8 mouse cellular contexts compared by ENCODE assay signal in the genomic region with DNA sequence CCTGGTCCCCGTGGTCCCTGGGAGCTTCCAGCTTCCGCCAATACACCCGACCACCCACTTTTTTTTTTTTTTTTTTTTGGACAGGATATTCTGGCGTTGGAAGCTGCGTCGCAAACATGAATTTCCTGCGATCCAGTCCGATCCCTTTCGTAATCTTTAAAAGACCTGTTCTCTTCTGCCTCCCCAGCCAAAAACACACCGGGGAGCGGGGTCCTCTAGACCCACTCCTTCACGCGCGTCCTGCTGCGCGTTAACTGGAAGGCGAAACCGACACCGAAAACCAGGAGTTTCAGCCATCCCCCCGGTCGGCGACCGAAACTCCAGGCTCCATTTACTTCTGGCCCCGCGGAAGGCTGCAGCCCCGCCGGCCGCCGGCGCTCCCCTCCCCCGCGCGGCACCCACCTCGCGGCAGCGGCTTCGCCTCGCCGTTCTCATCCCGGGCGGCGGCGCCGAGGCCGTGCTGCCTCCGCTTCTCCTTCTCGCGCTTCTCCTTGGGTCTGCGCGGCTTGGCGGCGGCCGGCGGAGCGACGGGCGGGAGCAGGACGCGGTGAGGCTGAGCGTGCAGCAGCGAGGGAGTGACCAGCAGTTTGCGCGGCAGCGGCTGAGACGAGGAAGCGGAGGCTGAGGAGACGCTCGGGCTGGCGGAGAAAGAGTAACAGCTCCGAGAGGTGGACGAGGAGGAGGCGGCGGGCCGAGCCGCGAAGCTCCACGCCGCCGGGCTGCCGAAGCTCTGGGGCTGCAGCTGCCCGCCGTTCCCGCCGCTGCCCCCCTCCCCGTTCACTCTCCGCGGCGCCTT. TPM values are rescaled to one million over a fixed set of nuclear protein-coding genes. Genes with fewer than 3 reads are reported as not detected.
DNase-seq lines count a peak whose midpoint lies in the region; ATAC-seq and TF ChIP-seq lines count a peak whose summit lies in the region.

No protein-coding gene starts in this region.

- peak overlapping the region; percentile 82 for H3K4me2 ChIP-seq in intestine, embryonic 14.5 days (ENCODE audit: low read length)
- H3K4me2 ChIP-seq in midbrain, embryonic 16.5 days (ENCODE audit: low read length), result peak overlapping the region; percentile 74

- DNase-seq in kidney, adult 2 months, result peak; percentile 66
- DNase-seq in kidney, adult 11 months, result no peak
- DNase-seq in gastrocnemius, postnatal 25 days, result peak; percentile 36
- peak; percentile 85 for DNase-seq in intestine, embryonic 14.5 days (ENCODE audit: low spot score)
- DNase-seq in liver, adult 2 months (ENCODE audit: extremely low read depth, low read depth, low spot score), result peak; percentile 47
- peak; percentile 56 for DNase-seq in spleen, postnatal 36 days (ENCODE audit: low spot score in 2 of 2)

- H3K27me3 ChIP-seq in kidney, adult 2 months (replicated peaks; ENCODE audit: control insufficient read depth, insufficient read depth, low read length), result no peaks in the 10 kb centered on the region
- H3K27me3 ChIP-seq in intestine, embryonic 14.5 days (replicated peaks; ENCODE audit: control insufficient read depth, insufficient read depth, low read length), result no peaks in the 10 kb centered on the region
- no peaks in the 10 kb centered on the region for H3K27me3 ChIP-seq in liver, adult 2 months (ENCODE audit: control insufficient read depth, insufficient read depth, low read length)
- no peaks in the 10 kb centered on the region for H3K27me3 ChIP-seq in midbrain, embryonic 16.5 days (ENCODE audit: control insufficient read depth, insufficient read depth, low read depth, low read length)

- no peaks in the 10 kb centered on the region for H3K9me3 ChIP-seq in intestine, embryonic 14.5 days (ENCODE audit: control insufficient read depth, low read length)
- no peaks in the 10 kb centered on the region for H3K9me3 ChIP-seq in midbrain, embryonic 16.5 days (replicated peaks; ENCODE audit: control insufficient read depth, low read length, poor library complexity, severe bottlenecking)

- ATAC-seq in intestine, embryonic 14.5 days (replicated peaks; ENCODE audit: low FRiP score, low TSS enrichment, low read depth), result peak; percentile 65
- ATAC-seq in midbrain, embryonic 16.5 days, result peak; percentile 87

- TF ChIP-seq POLR2A in kidney, adult 2 months (IDR thresholded peaks at IDR 0.05; ENCODE audit: low read depth, low read length), result no peak
- no peak for TF ChIP-seq POLR2A in cortical plate, adult 2 months (IDR thresholded peaks at IDR 0.05; ENCODE audit: extremely low read depth, insufficient read depth, low read length)
- TF ChIP-seq POLR2A in liver, adult 2 months (IDR thresholded peaks at IDR 0.05; ENCODE audit: extremely low read depth, insufficient read depth, low read length), result no peak

- TF ChIP-seq CTCF in kidney, adult 2 months (conservative IDR thresholded peaks at IDR 0.05; ENCODE audit: insufficient read depth, insufficient read length, low read depth, low read length), result no peak
- no peak for TF ChIP-seq CTCF in cortical plate, adult 2 months (IDR thresholded peaks at IDR 0.05; ENCODE audit: extremely low read depth, insufficient read depth, low read length)
- TF ChIP-seq CTCF in liver, adult 2 months (IDR thresholded peaks at IDR 0.05; ENCODE audit: low read depth, low read length), result no peak

- H3K4me3 ChIP-seq in kidney, adult 2 months (ENCODE audit: insufficient read depth, low read depth, low read length), result peak overlapping the region; percentile 97
- H3K4me3 ChIP-seq in cortical plate, adult 2 months (ENCODE audit: insufficient read depth, low read length), result peak overlapping the region; percentile 92
- H3K4me3 ChIP-seq in intestine, embryonic 14.5 days (ENCODE audit: low read depth, low read length), result peak overlapping the region; percentile 94
- H3K4me3 ChIP-seq in liver, adult 2 months (ENCODE audit: insufficient read depth, low read depth, low read length), result peak overlapping the region; percentile 98
- H3K4me3 ChIP-seq in midbrain, embryonic 16.5 days (ENCODE audit: low read depth, low read length), result peak overlapping the region; percentile 98

- H3K79me2 ChIP-seq in liver, adult 2 months (ENCODE audit: control insufficient read depth, insufficient read depth, low read length), result peaks cover 26% of the 10 kb centered on the region; the same call in 1 of the 2 replicates

- no peaks in the 10 kb centered on the region for H3K36me3 ChIP-seq in kidney, adult 2 months (ENCODE audit: control insufficient read depth, insufficient read depth, low read length)
- no peaks in the 10 kb centered on the region for H3K36me3 ChIP-seq in intestine, embryonic 14.5 days (ENCODE audit: control insufficient read depth, insufficient read depth, low read length)
- no peaks in the 10 kb centered on the region for H3K36me3 ChIP-seq in liver, adult 2 months (ENCODE audit: control insufficient read depth, insufficient read depth, low read length)
- H3K36me3 ChIP-seq in midbrain, embryonic 16.5 days (ENCODE audit: control insufficient read depth, insufficient read depth, low read length), result no peaks in the 10 kb centered on the region

- peak overlapping the region; percentile 97 for H3K27ac ChIP-seq in kidney, adult 2 months (ENCODE audit: insufficient read depth, low read depth, low read length)
- H3K27ac ChIP-seq in cortical plate, adult 2 months (ENCODE audit: insufficient read depth, low read length), result peak overlapping the region; percentile 98
- H3K27ac ChIP-seq in intestine, embryonic 14.5 days (ENCODE audit: low read depth), result peak overlapping the region; percentile 99
- peak overlapping the region; percentile 93 for H3K27ac ChIP-seq in liver, adult 2 months (replicated peaks; ENCODE audit: insufficient read depth, low read depth, low read length)
- peak overlapping the region; percentile 97 for H3K27ac ChIP-seq in midbrain, embryonic 16.5 days (ENCODE audit: low read length)

- H3K4me1 ChIP-seq in kidney, adult 2 months (ENCODE audit: control insufficient read depth, insufficient read depth, low read length), result peaks cover 16% of the 10 kb centered on the region
- H3K4me1 ChIP-seq in cortical plate, adult 2 months (ENCODE audit: control insufficient read depth, insufficient read depth, low read length), result peaks cover 3% of the 10 kb centered on the region
- peaks cover 14% of the 10 kb centered on the region for H3K4me1 ChIP-seq in intestine, embryonic 14.5 days (replicated peaks; ENCODE audit: control insufficient read depth, insufficient read depth, low read length)
- H3K4me1 ChIP-seq in liver, adult 2 months (ENCODE audit: control insufficient read depth, insufficient read depth, low read length), result peaks cover 5% of the 10 kb centered on the region
- H3K4me1 ChIP-seq in midbrain, embryonic 16.5 days (ENCODE audit: control insufficient read depth, insufficient read depth, low read length), result peaks cover 17% of the 10 kb centered on the region

- under 1% methylated on average over 75 of the region's 88 CpGs for WGBS in kidney, adult 2 months
- WGBS in intestine, embryonic 14.5 days, result under 1% methylated on average over 83 of the region's 88 CpGs
- under 1% methylated on average over 88 of the region's 88 CpGs for WGBS in liver, adult 2 months
- WGBS in midbrain, embryonic 16.5 days, result 0% methylated on average over 76 of the region's 88 CpGs

- peak overlapping the region; percentile 96 for H3K9ac ChIP-seq in intestine, embryonic 14.5 days (ENCODE audit: low read length)
- H3K9ac ChIP-seq in liver, adult 2 months (ENCODE audit: low read depth, low read length), result peak overlapping the region; percentile 95
- H3K9ac ChIP-seq in midbrain, embryonic 16.5 days (ENCODE audit: low read depth, low read length), result peak overlapping the region; percentile 95

RNA-seq across cellular contexts. Expression of gene Rsbn1l, which starts 5.1 kb away (rescaled TPM):
- 3.2 and 3.9 TPM in 2 replicates for polyA plus RNA-seq in kidney, adult 2 months (2012; rRNA removed)
- polyA plus RNA-seq in cortical plate, adult 2 months (2012; rRNA removed), result 9.1 and 9.7 TPM in 2 replicates
- 1 to 10 TPM; 6.4 to 7.8 TPM for total RNA-seq in gastrocnemius, postnatal 25 days (2021)
- 7.1 and 8.6 TPM in 2 replicates for polyA plus RNA-seq in intestine, embryonic 14.5 days (2014; fragmentation: Nextera tagmentation; extraction: Ambion mirVana)
- total RNA-seq in liver, adult 2 months (2014; rRNA removed), result 7.7 and 8.6 TPM in 2 replicates
- 1.3 and 1.6 TPM in 2 replicates for polyA plus RNA-seq in liver, adult 2 months (2012; rRNA removed)
- polyA plus RNA-seq in midbrain, embryonic 16.5 days (2015; fragmentation: Nextera tagmentation; extraction: Ambion mirVana), result 4.3 and 4.9 TPM in 2 replicates
